ENCODE assay signal across 26 mouse cellular contexts in the genomic region with DNA sequence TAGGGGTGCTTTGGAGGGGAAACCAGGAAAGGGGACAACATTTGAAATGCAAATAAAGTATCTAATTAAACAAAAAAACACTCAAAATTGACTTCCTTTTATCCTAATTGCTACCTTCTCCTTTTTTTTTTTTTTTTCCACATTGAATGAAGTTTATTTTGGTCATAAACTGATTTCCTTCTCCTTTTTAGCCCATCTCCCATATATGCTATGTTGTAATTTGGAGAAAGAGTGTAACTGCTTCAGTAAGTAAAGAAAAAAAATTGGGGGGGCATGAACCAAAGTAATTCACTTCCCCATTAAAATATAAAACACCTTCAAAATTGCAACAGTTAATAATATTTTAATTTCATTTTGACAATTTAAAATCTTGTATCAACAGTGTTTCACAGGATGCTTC. TPM values are rescaled to one million over a fixed set of nuclear protein-coding genes. Genes with fewer than 3 reads are reported as not detected.
A peak's percentile ranks its signal among the peaks of the same experiment; 100 is the strongest.
DNase-seq lines count a peak whose midpoint lies in the region; ATAC-seq and TF ChIP-seq lines count a peak whose summit lies in the region.
"Had no signal": no experiment of that assay in that cellular context is flagged by ENCODE, and none has a peak within 500 bp of the region (broad histone marks: within the 10 kb centered on the region; RNA-seq: fewer than 3 reads in every experiment).

No protein-coding gene starts in this region.

- H3K9ac ChIP-seq in liver, embryonic 11.5 days (ENCODE audit: low read depth, low read length): no peak overlapping the region
- H3K9ac ChIP-seq: embryonic facial prominence, embryonic 12.5 days; forebrain, embryonic 13.5 days; forebrain, embryonic 15.5 days; forebrain, postnatal 0 days had no signal

- H3K27ac ChIP-seq in bone marrow macrophage, adult 2 months (ENCODE audit: insufficient read depth, low read depth, low read length): peak overlapping the region; percentile 98
- H3K27ac ChIP-seq in liver, embryonic 11.5 days (ENCODE audit: low read depth, low read length): no peak overlapping the region
- H3K27ac ChIP-seq: embryonic facial prominence, embryonic 10.5 days; embryonic facial prominence, embryonic 12.5 days; forebrain, embryonic 13.5 days; forebrain, embryonic 15.5 days had no signal

- no peak for TF ChIP-seq POLR2A in bone marrow macrophage, adult 2 months (IDR thresholded peaks at IDR 0.05; ENCODE audit: borderline replicate concordance, low read depth, low read length)

- peaks cover 40% of the 10 kb centered on the region for H3K4me1 ChIP-seq in bone marrow macrophage, adult 2 months (ENCODE audit: control insufficient read depth, insufficient read depth, low read length)
- H3K4me1 ChIP-seq in liver, embryonic 11.5 days (replicated peaks; ENCODE audit: control insufficient read depth, insufficient read depth, low read length): no peaks in the 10 kb centered on the region
- H3K4me1 ChIP-seq: embryonic facial prominence, embryonic 10.5 days; embryonic facial prominence, embryonic 12.5 days; forebrain, embryonic 13.5 days; forebrain, embryonic 15.5 days had no signal

- H3K27me3 ChIP-seq in liver, embryonic 11.5 days (replicated peaks; ENCODE audit: control insufficient read depth, insufficient read depth, low read length): no peaks in the 10 kb centered on the region
- H3K27me3 ChIP-seq: CH12.LX; embryonic facial prominence, embryonic 12.5 days; forebrain, embryonic 13.5 days; forebrain, embryonic 15.5 days; Patski had no signal

- H3K4me3 ChIP-seq in bone marrow macrophage, adult 2 months (ENCODE audit: insufficient read depth, low read length): no peak overlapping the region
- no peak overlapping the region for H3K4me3 ChIP-seq in liver, embryonic 11.5 days (ENCODE audit: low read depth, low read length)
- H3K4me3 ChIP-seq: embryonic facial prominence, embryonic 10.5 days; embryonic facial prominence, embryonic 12.5 days; forebrain, embryonic 13.5 days; forebrain, embryonic 15.5 days had no signal

- ATAC-seq in granulocyte monocyte progenitor cell, adult 5-6 weeks (replicated peaks; ENCODE audit: poor library complexity, severe bottlenecking): peak; percentile 52
- 0 out of 2 replicates have a peak, but pooled peaks have one; percentile 10 for ATAC-seq in megakaryocyte, adult 5-6 weeks (ENCODE audit: poor library complexity, severe bottlenecking)
- no peak for ATAC-seq in liver, embryonic 11.5 days (replicated peaks; ENCODE audit: low FRiP score)
- ATAC-seq: activated CD4-positive, CD25-positive, alpha-beta regulatory T cell, adult 4 months; CD4-positive, CD25-positive, alpha-beta regulatory T cell, adult 4 months; forebrain, embryonic 13.5 days; Patski had no signal

- H3K36me3 ChIP-seq in liver, embryonic 11.5 days (ENCODE audit: control insufficient read depth, insufficient read depth, low read length): no peaks in the 10 kb centered on the region
- H3K36me3 ChIP-seq: embryonic facial prominence, embryonic 10.5 days; embryonic facial prominence, embryonic 12.5 days; forebrain, embryonic 15.5 days; G1E had no signal

- DNase-seq in left cerebral cortex, adult 9 months (ENCODE audit: low spot score in 2 of 2): no peak
- no peak for DNase-seq in testis, postnatal 14 days (ENCODE audit: low spot score)
- DNase-seq in cerebellum, adult 9-10 months: no peak
- no peak for DNase-seq in liver, embryonic 11.5 days (ENCODE audit: low spot score)
- DNase-seq: adrenal gland, adult 8-10 months; adrenal gland, postnatal 14 days; adrenal gland, postnatal 36 days; B cell, adult 2 months; cerebellum, adult 11 months; cerebellum, adult 18-20 months; cerebellum, adult 8-10 months; cerebellum, postnatal 14 days; cerebellum, postnatal 36 days had no signal

- H3K9me3 ChIP-seq in liver, embryonic 11.5 days (ENCODE audit: control insufficient read depth, low read length): no peaks in the 10 kb centered on the region
- H3K9me3 ChIP-seq: embryonic facial prominence, embryonic 10.5 days; embryonic facial prominence, embryonic 12.5 days; forebrain, embryonic 13.5 days; forebrain, embryonic 15.5 days; G1E had no signal

- no peak overlapping the region for H3K4me2 ChIP-seq in liver, embryonic 11.5 days
- H3K4me2 ChIP-seq: embryonic facial prominence, embryonic 12.5 days; forebrain, embryonic 13.5 days; forebrain, embryonic 15.5 days had no signal

- no peak for TF ChIP-seq CTCF in bone marrow macrophage, adult 2 months (IDR thresholded peaks at IDR 0.05; ENCODE audit: low read depth, low read length)

RNA-seq across cellular contexts. Expression of gene Fgd4, which starts 25.8 kb away (rescaled TPM):
- polyA plus RNA-seq in bone marrow macrophage, adult 2 months (2012; ENCODE audit: insufficient read depth, insufficient read length, missing spikeins): 90.8 and 97.9 TPM in 2 replicates
- total RNA-seq in granulocyte monocyte progenitor cell, adult 5-6 weeks (2014; fragmentation: Nextera tagmentation): 18.9 and 26.8 TPM in 2 replicates
- 36.9 and 38.8 TPM in 2 replicates for total RNA-seq in granulocyte monocyte progenitor cell, adult 5-6 weeks (2017)
- total RNA-seq in megakaryocyte, adult 5-6 weeks (2015): 76.9 and 78.5 TPM in 2 replicates
- 125 and 137 TPM in 2 replicates for total RNA-seq in megakaryocyte, adult 5-6 weeks (2017)
- 3.5 and 5.0 TPM in 2 replicates for polyA plus RNA-seq in liver, embryonic 11.5 days (2014; fragmentation: Nextera tagmentation; extraction: Ambion mirVana)
